Mouse (Mus musculus) liver, embryonic 12.5 days (tissue): ENCODE results near the gene Rhox1. TPM values are rescaled to one million over a fixed set of nuclear protein-coding genes. Genes with fewer than 3 reads are reported as not detected.

Experiments used
- polyA plus RNA-seq: library from polyadenylated mRNA; unstranded; fragments of >200 nt; fragmentation: Nextera tagmentation; extraction: Ambion mirVana; gene quantifications from 2 replicates; pipeline ENCODE4 v1.2.1, GENCODE M21; 2016

Rhox1 gene
- polyA plus RNA-seq, 1 experiment from 2014 or later, result not detected

Other genes starting within 250 kb of the Rhox1 start
- gene Sept6, start 230.5 kb downstream of the Rhox1 start, polyA plus RNA-seq, result 6.1 and 6.2 TPM in 2 replicates
- 0.11 and 0.25 TPM in 2 replicates for gene Sowahd, start 173.4 kb downstream of the Rhox1 start, polyA plus RNA-seq
- 526 and 538 TPM in 2 replicates for gene Rpl39, start 136.9 kb downstream of the Rhox1 start, polyA plus RNA-seq
- 14.2 and 15.6 TPM in 2 replicates for gene Upf3b, start 111.9 kb downstream of the Rhox1 start, polyA plus RNA-seq
- 10.6 and 11.5 TPM in 2 replicates for gene Nkap, start 95.5 kb downstream of the Rhox1 start, polyA plus RNA-seq
- 0.11 TPM in 1 of 2 replicates, not detected in the other for gene Akap14, start 53.4 kb downstream of the Rhox1 start, polyA plus RNA-seq
- 235 and 236 TPM in 2 replicates for gene Ndufa1, start 31.1 kb downstream of the Rhox1 start, polyA plus RNA-seq
- 4.3 and 4.4 TPM in 2 replicates for gene Rnf113a1, start 31.0 kb downstream of the Rhox1 start, polyA plus RNA-seq
- gene Gm9, start 11.2 kb downstream of the Rhox1 start, polyA plus RNA-seq, result not detected in 2 replicates
- gene Rhox2a, start 22.7 kb upstream of the Rhox1 start, polyA plus RNA-seq, result not detected in 2 replicates
- not detected in 2 replicates for gene Rhox3a, start 27.7 kb upstream of the Rhox1 start, polyA plus RNA-seq
- not detected in 2 replicates for gene Rhox4a, start 43.1 kb upstream of the Rhox1 start, polyA plus RNA-seq
- gene Rhox3a2, start 157.8 kb upstream of the Rhox1 start, polyA plus RNA-seq, result not detected in 2 replicates
- not detected in 2 replicates for gene Rhox4a2, start 168.6 kb upstream of the Rhox1 start, polyA plus RNA-seq
- gene Rhox2b, start 189.8 kb upstream of the Rhox1 start, polyA plus RNA-seq, result not detected in 2 replicates
- gene Rhox4b, start 210.2 kb upstream of the Rhox1 start, polyA plus RNA-seq, result not detected in 2 replicates
- not detected in 2 replicates for gene Rhox2c, start 231.4 kb upstream of the Rhox1 start, polyA plus RNA-seq
- gene Rhox3c, start 236.3 kb upstream of the Rhox1 start, polyA plus RNA-seq, result not detected in 2 replicates